Mouse (Mus musculus): Measurements from ENCODE around the gene Ifrd2.
A peak's percentile ranks its signal among the peaks of the same experiment; 100 is the strongest.

DNA sequence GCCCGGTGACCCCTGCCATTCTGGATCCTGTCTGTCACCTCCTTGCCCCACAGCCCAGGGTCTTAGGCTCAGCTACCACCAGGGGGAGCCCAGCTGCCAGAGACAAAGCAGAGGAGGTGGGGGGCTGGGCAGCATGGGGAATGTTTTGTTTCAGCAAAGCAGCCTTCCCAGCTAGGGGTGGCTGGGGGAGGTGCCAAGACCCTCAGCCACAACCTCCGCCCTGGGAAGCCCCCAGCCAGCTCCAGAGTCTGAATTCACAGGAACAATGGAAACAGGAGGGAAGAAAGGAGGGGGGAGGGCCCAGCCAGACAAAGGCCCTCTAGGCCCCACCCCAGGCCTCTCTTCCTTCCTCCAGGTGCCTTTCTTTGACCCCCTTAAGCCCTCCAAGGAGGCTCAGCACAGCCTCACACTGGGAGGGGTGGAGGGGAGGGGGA, 39.4 kb downstream of the Ifrd2 start:
- TF ChIP-seq POLR2A (IDR thresholded peaks at IDR 0.05; ENCODE audit: extremely low read depth, insufficient read depth, low read length) (no peak), CTCF (IDR thresholded peaks at IDR 0.05; ENCODE audit: low read depth, low read length) (peak; percentile 89)

Data from liver, adult 2 months (tissue).